Mouse (Mus musculus): Measurements from ENCODE around the gene Ube4a. TPM values are rescaled to one million over a fixed set of nuclear protein-coding genes. Genes with fewer than 3 reads are reported as not detected.

Gene Ube4a
- polyA plus RNA-seq, 1 experiment from 2014 or later = 26.5 TPM

- WGBS (ENCODE audit: insufficient replicate concordance) = 56% methylated on average over 5 of the region's 5 CpGs
- ATAC-seq (replicated peaks; ENCODE audit: insufficient number of reproducible peaks, low FRiP score, low TSS enrichment) = no peak
- Histone ChIP-seq H3K27ac (ENCODE audit: low read depth, low read length) (0 out of 2 replicates have a peak overlapping the region, but pooled peaks have one; percentile 22), H3K4me2 (no peak overlapping the region), H3K4me1 (ENCODE audit: control insufficient read depth, insufficient read depth, low read length) (peaks cover 11% of the 10 kb centered on the region), H3K36me3 (ENCODE audit: control insufficient read depth, insufficient read depth, low read length) (no peaks in the 10 kb centered on the region), H3K9me3 (replicated peaks; ENCODE audit: control insufficient read depth, low read length) (no peaks in the 10 kb centered on the region), H3K4me3 (ENCODE audit: low read depth, low read length) (no peak overlapping the region), H3K9ac (ENCODE audit: low read depth, low read length) (no peak overlapping the region), H3K27me3 (ENCODE audit: control insufficient read depth, insufficient read depth, low read length) (no peaks in the 10 kb centered on the region)
Measured at GRCm38 (mm10) chr9:44904964-44905363, 60.4 kb downstream of the Ube4a start.

- Histone ChIP-seq H3K4me2 (no peak overlapping the region), H3K36me3 (ENCODE audit: control insufficient read depth, insufficient read depth, low read length) (no peaks in the 10 kb centered on the region), H3K27ac (ENCODE audit: low read depth, low read length) (no peak overlapping the region), H3K9me3 (replicated peaks; ENCODE audit: control insufficient read depth, low read length) (no peaks in the 10 kb centered on the region), H3K27me3 (ENCODE audit: control insufficient read depth, insufficient read depth, low read length) (no peaks in the 10 kb centered on the region), H3K4me3 (ENCODE audit: low read depth, low read length) (no peak overlapping the region), H3K9ac (ENCODE audit: low read depth, low read length) (no peak overlapping the region), H3K4me1 (ENCODE audit: control insufficient read depth, insufficient read depth, low read length) (peaks cover 11% of the 10 kb centered on the region)
- WGBS (ENCODE audit: insufficient replicate concordance) = 79% methylated on average over 4 of the region's 4 CpGs
- no peak for ATAC-seq (replicated peaks; ENCODE audit: insufficient number of reproducible peaks, low FRiP score, low TSS enrichment)
Measured at GRCm38 (mm10) chr9:44903856-44904255, 61.5 kb downstream of the Ube4a start.

- H3K4me3 ChIP-seq (ENCODE audit: low read depth, low read length) = no peak overlapping the region
- no peak overlapping the region for H3K9ac ChIP-seq (ENCODE audit: low read depth, low read length)
- ATAC-seq (replicated peaks; ENCODE audit: insufficient number of reproducible peaks, low FRiP score, low TSS enrichment) = no peak
- H3K4me2 ChIP-seq = no peak overlapping the region
- no peaks in the 10 kb centered on the region for H3K27me3 ChIP-seq (ENCODE audit: control insufficient read depth, insufficient read depth, low read length)
- no peaks in the 10 kb centered on the region for H3K9me3 ChIP-seq (replicated peaks; ENCODE audit: control insufficient read depth, low read length)
- no peak overlapping the region for H3K27ac ChIP-seq (ENCODE audit: low read depth, low read length)
- H3K4me1 ChIP-seq (ENCODE audit: control insufficient read depth, insufficient read depth, low read length) = peaks cover 7% of the 10 kb centered on the region
- WGBS (ENCODE audit: insufficient replicate concordance) = 65% methylated on average over 4 of the region's 4 CpGs
- H3K36me3 ChIP-seq (ENCODE audit: control insufficient read depth, insufficient read depth, low read length) = no peaks in the 10 kb centered on the region
Measured at GRCm38 (mm10) chr9:44900402-44900801, 65.0 kb downstream of the Ube4a start.

- Histone ChIP-seq H3K9me3 (replicated peaks; ENCODE audit: control insufficient read depth, low read length) (no peaks in the 10 kb centered on the region), H3K4me1 (ENCODE audit: control insufficient read depth, insufficient read depth, low read length) (peaks cover under 1% of the 10 kb centered on the region), H3K4me2 (no peak overlapping the region), H3K4me3 (ENCODE audit: low read depth, low read length) (no peak overlapping the region), H3K27ac (ENCODE audit: low read depth, low read length) (no peak overlapping the region), H3K36me3 (ENCODE audit: control insufficient read depth, insufficient read depth, low read length) (no peaks in the 10 kb centered on the region), H3K9ac (ENCODE audit: low read depth, low read length) (no peak overlapping the region), H3K27me3 (ENCODE audit: control insufficient read depth, insufficient read depth, low read length) (no peaks in the 10 kb centered on the region)
- 71% methylated on average over 3 of the region's 3 CpGs for WGBS (ENCODE audit: insufficient replicate concordance)
- no peak for ATAC-seq (replicated peaks; ENCODE audit: insufficient number of reproducible peaks, low FRiP score, low TSS enrichment)
Measured at GRCm38 (mm10) chr9:44899716-44900115, 65.7 kb downstream of the Ube4a start.

GRCm38 (mm10) chr9:44897024-44897423 lies 68.4 kb downstream of the Ube4a start:
- H3K9me3 ChIP-seq (replicated peaks; ENCODE audit: control insufficient read depth, low read length) = no peaks in the 10 kb centered on the region
- no peaks in the 10 kb centered on the region for H3K27me3 ChIP-seq (ENCODE audit: control insufficient read depth, insufficient read depth, low read length)
- H3K36me3 ChIP-seq (ENCODE audit: control insufficient read depth, insufficient read depth, low read length) = no peaks in the 10 kb centered on the region
- ATAC-seq (replicated peaks; ENCODE audit: insufficient number of reproducible peaks, low FRiP score, low TSS enrichment) = no peak
- H3K4me1 ChIP-seq (ENCODE audit: control insufficient read depth, insufficient read depth, low read length) = 0 out of 2 replicates have a peak, but pooled peaks cover 7% of the 10 kb centered on the region
- WGBS (ENCODE audit: insufficient replicate concordance) = 60% methylated on average over 4 of the region's 4 CpGs
- no peak overlapping the region for H3K4me2 ChIP-seq
- no peak overlapping the region for H3K4me3 ChIP-seq (ENCODE audit: low read depth, low read length)
- H3K27ac ChIP-seq (ENCODE audit: low read depth, low read length) = no peak overlapping the region
- no peak overlapping the region for H3K9ac ChIP-seq (ENCODE audit: low read depth, low read length)

GRCm38 (mm10) chr9:44892664-44893063 lies 72.7 kb downstream of the Ube4a start:
- 27% methylated on average over 3 of the region's 3 CpGs for WGBS (ENCODE audit: insufficient replicate concordance)
- H3K4me1 ChIP-seq (ENCODE audit: control insufficient read depth, insufficient read depth, low read length) = 0 out of 2 replicates have a peak, but pooled peaks cover 7% of the 10 kb centered on the region

GRCm38 (mm10) chr9:44891210-44891609 lies 74.2 kb downstream of the Ube4a start:
- H3K27me3 ChIP-seq (ENCODE audit: control insufficient read depth, insufficient read depth, low read length) = no peaks in the 10 kb centered on the region
- H3K4me3 ChIP-seq (ENCODE audit: low read depth, low read length) = no peak overlapping the region
- no peak for ATAC-seq (replicated peaks; ENCODE audit: insufficient number of reproducible peaks, low FRiP score, low TSS enrichment)
- H3K9me3 ChIP-seq (replicated peaks; ENCODE audit: control insufficient read depth, low read length) = no peaks in the 10 kb centered on the region
- no peak overlapping the region for H3K4me2 ChIP-seq
- 0 out of 2 replicates have a peak, but pooled peaks cover 7% of the 10 kb centered on the region for H3K4me1 ChIP-seq (ENCODE audit: control insufficient read depth, insufficient read depth, low read length)
- H3K9ac ChIP-seq (ENCODE audit: low read depth, low read length) = no peak overlapping the region
- H3K27ac ChIP-seq (ENCODE audit: low read depth, low read length) = no peak overlapping the region
- 85% methylated on average over 6 of the region's 6 CpGs for WGBS (ENCODE audit: insufficient replicate concordance)
- no peaks in the 10 kb centered on the region for H3K36me3 ChIP-seq (ENCODE audit: control insufficient read depth, insufficient read depth, low read length)

More at GRCm38 (mm10) chr9:44892664-44893063, 72.7 kb downstream of the Ube4a start:
- no peak overlapping the region for H3K9ac ChIP-seq (ENCODE audit: low read depth, low read length)
- no peak for ATAC-seq (replicated peaks; ENCODE audit: insufficient number of reproducible peaks, low FRiP score, low TSS enrichment)
- H3K27ac ChIP-seq (ENCODE audit: low read depth, low read length) = no peak overlapping the region
- H3K4me3 ChIP-seq (ENCODE audit: low read depth, low read length) = no peak overlapping the region
- no peaks in the 10 kb centered on the region for H3K27me3 ChIP-seq (ENCODE audit: control insufficient read depth, insufficient read depth, low read length)
- no peak overlapping the region for H3K4me2 ChIP-seq
- H3K36me3 ChIP-seq (ENCODE audit: control insufficient read depth, insufficient read depth, low read length) = no peaks in the 10 kb centered on the region
- H3K9me3 ChIP-seq (replicated peaks; ENCODE audit: control insufficient read depth, low read length) = no peaks in the 10 kb centered on the region

- no peaks in the 10 kb centered on the region for H3K9me3 ChIP-seq (replicated peaks; ENCODE audit: control insufficient read depth, low read length)
- H3K27ac ChIP-seq (ENCODE audit: low read depth, low read length) = no peak overlapping the region
- 31% methylated on average over 2 of the region's 2 CpGs for WGBS (ENCODE audit: insufficient replicate concordance)
- no peak for ATAC-seq (replicated peaks; ENCODE audit: insufficient number of reproducible peaks, low FRiP score, low TSS enrichment)
- H3K27me3 ChIP-seq (ENCODE audit: control insufficient read depth, insufficient read depth, low read length) = no peaks in the 10 kb centered on the region
- no peak overlapping the region for H3K4me2 ChIP-seq
- 0 out of 2 replicates have a peak, but pooled peaks cover 7% of the 10 kb centered on the region for H3K4me1 ChIP-seq (ENCODE audit: control insufficient read depth, insufficient read depth, low read length)
- H3K9ac ChIP-seq (ENCODE audit: low read depth, low read length) = no peak overlapping the region
- no peak overlapping the region for H3K4me3 ChIP-seq (ENCODE audit: low read depth, low read length)
- no peaks in the 10 kb centered on the region for H3K36me3 ChIP-seq (ENCODE audit: control insufficient read depth, insufficient read depth, low read length)
Measured at GRCm38 (mm10) chr9:44890122-44890521, 75.3 kb downstream of the Ube4a start.

GRCm38 (mm10) chr9:44888114-44888624 lies 77.2 kb downstream of the Ube4a start:
- Histone ChIP-seq H3K27me3 (ENCODE audit: control insufficient read depth, insufficient read depth, low read length) (no peaks in the 10 kb centered on the region), H3K9me3 (replicated peaks; ENCODE audit: control insufficient read depth, low read length) (no peaks in the 10 kb centered on the region), H3K4me2 (no peak overlapping the region), H3K4me3 (ENCODE audit: low read depth, low read length) (no peak overlapping the region), H3K27ac (ENCODE audit: low read depth, low read length) (no peak overlapping the region), H3K36me3 (ENCODE audit: control insufficient read depth, insufficient read depth, low read length) (no peaks in the 10 kb centered on the region), H3K4me1 (ENCODE audit: control insufficient read depth, insufficient read depth, low read length) (0 out of 2 replicates have a peak, but pooled peaks cover 7% of the 10 kb centered on the region), H3K9ac (ENCODE audit: low read depth, low read length) (no peak overlapping the region)
- ATAC-seq (replicated peaks; ENCODE audit: insufficient number of reproducible peaks, low FRiP score, low TSS enrichment) = no peak
- 79% methylated on average over 7 of the region's 7 CpGs for WGBS (ENCODE audit: insufficient replicate concordance)
